Mouse (Mus musculus): ENCODE results near the gene Arrdc5. TPM values are rescaled to one million over a fixed set of nuclear protein-coding genes. Genes with fewer than 3 reads are reported as not detected.

Gene Arrdc5
- polyA plus RNA-seq, 1 experiment from 2014 or later, result not detected

DNA sequence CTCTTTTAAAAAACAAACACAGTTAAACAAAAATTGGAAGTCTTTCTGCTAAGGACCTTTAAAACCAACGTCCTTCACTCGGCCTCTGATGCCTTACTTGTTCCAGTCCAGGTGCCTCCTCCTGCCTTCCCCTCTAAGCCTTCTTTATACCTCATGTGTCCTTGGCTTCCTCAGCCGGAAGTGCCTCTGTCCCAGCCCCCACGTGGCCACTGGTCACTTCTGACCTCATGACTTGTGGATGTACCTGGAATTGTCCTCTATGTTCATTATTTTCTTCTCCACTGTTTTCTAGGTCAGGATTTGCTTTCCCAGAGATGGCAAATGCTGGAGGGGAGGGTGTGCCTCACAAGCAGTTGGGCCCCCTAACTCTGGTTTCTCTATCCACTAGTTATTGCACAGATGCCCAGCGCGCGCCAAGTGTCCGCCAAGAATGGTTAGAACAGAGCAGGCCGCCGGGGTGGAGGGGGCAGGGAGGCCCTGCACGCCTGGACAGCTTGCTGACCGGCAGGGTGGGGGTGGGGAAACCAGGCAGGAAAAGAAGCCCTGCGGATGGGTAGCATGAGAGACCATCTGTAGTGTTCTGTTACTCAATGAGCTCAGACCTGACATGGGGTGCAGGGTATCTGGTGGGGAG lies 2.4 kb upstream of the Arrdc5 start:
- no peaks in the 10 kb centered on the region for H3K9me3 ChIP-seq
- peak overlapping the region; percentile 87 for H3K4me2 ChIP-seq
- no peak overlapping the region for H3K27ac ChIP-seq
- H3K9ac ChIP-seq, result no peak overlapping the region
- ATAC-seq (ENCODE audit: low FRiP score), result no peak
- H3K4me3 ChIP-seq, result no peak overlapping the region
- 25% methylated on average over 13 of the region's 13 CpGs for whole genome bisulfite sequencing
- peaks cover 7% of the 10 kb centered on the region; the same call in 1 of the 2 replicates for H3K27me3 ChIP-seq
- H3K36me3 ChIP-seq, result no peaks in the 10 kb centered on the region
- H3K4me1 ChIP-seq (replicated peaks), result peaks cover 36% of the 10 kb centered on the region

DNA sequence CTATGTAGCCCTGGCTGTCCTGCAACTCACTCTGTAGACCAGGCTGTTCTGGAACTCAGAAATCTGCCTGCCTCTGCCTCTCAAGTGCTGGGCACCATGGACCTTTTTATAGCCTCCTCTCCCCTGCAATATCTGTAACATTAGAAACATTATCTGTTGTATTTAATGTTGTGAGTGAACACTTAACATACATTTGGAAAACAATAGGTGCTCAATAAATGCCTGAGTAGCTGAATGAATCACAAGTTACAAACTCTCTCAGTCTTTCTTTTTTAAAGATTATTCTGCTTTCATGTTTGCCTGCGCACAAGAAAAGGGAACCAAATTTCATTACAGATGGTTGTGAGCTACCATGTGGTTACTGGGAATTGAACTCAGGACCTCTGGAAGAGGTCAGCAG lies 1.8 kb downstream of the Arrdc5 start:
- Histone ChIP-seq H3K27ac (no peak overlapping the region), H3K27me3 (peaks cover 4% of the 10 kb centered on the region; the same call in 1 of the 2 replicates), H3K36me3 (no peaks in the 10 kb centered on the region), H3K9me3 (no peaks in the 10 kb centered on the region), H3K9ac (no peak overlapping the region), H3K4me2 (no peak overlapping the region), H3K4me3 (no peak overlapping the region), H3K4me1 (replicated peaks) (peaks cover 7% of the 10 kb centered on the region)
- no peak for ATAC-seq (ENCODE audit: low FRiP score)
- WGBS, result 100% methylated on average over 1 of the region's 1 CpGs

DNA sequence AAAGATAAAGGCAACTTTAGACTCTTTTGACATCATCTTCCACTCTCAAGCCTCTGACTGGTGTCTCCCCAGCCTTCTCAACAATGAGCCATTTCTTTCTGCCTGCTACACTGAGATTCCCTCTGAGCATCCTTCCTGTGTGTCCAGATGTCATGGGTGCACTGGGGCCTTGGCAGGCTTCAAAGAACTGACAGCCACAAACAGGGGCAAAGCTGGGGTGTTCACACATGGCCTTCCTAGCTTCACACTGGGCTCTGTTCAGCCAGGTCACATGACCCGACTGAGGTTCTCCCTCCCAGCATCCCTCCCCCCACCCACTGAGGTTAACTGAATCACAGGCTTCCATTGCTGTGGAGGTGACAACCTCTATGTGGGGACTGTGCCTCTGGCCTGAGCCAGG lies 3.9 kb downstream of the Arrdc5 start:
- 72% methylated on average over 1 of the region's 1 CpGs for WGBS
- no peak overlapping the region for H3K4me2 ChIP-seq
- H3K9me3 ChIP-seq, result no peaks in the 10 kb centered on the region
- H3K4me3 ChIP-seq, result no peak overlapping the region
- H3K9ac ChIP-seq, result no peak overlapping the region
- peaks cover 4% of the 10 kb centered on the region for H3K4me1 ChIP-seq (replicated peaks)
- no peak for ATAC-seq (ENCODE audit: low FRiP score)
- no peak overlapping the region for H3K27ac ChIP-seq
- H3K27me3 ChIP-seq, result no peaks in the 10 kb centered on the region
- H3K36me3 ChIP-seq, result no peaks in the 10 kb centered on the region

DNA sequence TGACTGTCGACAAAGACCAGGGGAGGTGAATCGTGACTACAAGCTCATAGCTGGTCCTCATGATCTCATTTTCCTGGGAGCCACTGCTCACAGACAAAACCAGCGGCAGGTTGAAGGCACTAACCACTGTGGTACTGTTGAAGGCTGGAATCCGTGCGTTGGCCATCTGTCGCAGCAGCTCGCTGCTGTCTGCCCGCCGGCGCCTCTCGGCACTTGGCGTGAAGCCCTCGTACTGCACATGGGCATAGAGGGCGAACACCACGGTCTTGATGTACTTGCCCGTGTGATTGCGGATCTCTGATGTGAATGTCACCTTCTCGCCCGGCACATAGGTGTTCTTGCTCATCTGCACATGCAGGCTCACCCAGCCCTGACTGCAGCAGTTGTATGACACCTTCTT lies 5.8 kb downstream of the Arrdc5 start:
- no peak overlapping the region for H3K4me2 ChIP-seq
- H3K4me1 ChIP-seq (replicated peaks), result peaks cover 22% of the 10 kb centered on the region
- no peak overlapping the region for H3K27ac ChIP-seq
- no peaks in the 10 kb centered on the region for H3K27me3 ChIP-seq
- H3K36me3 ChIP-seq, result no peaks in the 10 kb centered on the region
- no peaks in the 10 kb centered on the region for H3K9me3 ChIP-seq
- 89% methylated on average over 19 of the region's 19 CpGs for WGBS
- no peak overlapping the region for H3K9ac ChIP-seq
- ATAC-seq (ENCODE audit: low FRiP score), result no peak
- no peak overlapping the region for H3K4me3 ChIP-seq

DNA sequence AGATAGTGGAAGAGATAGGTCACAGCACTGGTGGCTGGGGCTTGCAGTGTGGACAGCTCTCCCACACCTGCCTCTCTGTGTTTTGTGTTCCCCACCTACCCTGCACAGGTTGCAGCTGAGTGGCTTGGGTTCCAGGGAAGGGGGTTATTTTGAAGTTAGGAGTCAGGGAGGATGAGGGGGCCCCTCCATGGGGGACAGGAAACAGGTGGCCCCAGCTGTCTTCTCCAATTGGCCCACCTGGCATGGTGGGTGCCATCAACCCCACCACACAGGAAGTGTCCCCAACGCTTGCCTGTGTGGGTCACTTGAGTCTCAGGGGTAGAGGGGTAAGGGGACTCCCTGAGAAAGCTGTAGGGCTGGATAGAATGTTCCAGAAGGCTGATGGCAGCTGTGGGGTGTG lies 6.8 kb downstream of the Arrdc5 start:
- Histone ChIP-seq H3K27me3 (no peaks in the 10 kb centered on the region), H3K4me2 (no peak overlapping the region), H3K4me1 (replicated peaks) (peaks cover 27% of the 10 kb centered on the region), H3K9ac (no peak overlapping the region), H3K36me3 (no peaks in the 10 kb centered on the region), H3K4me3 (no peak overlapping the region), H3K27ac (no peak overlapping the region), H3K9me3 (no peaks in the 10 kb centered on the region)
- 86% methylated on average over 1 of the region's 1 CpGs for WGBS
- no peak for ATAC-seq (ENCODE audit: low FRiP score)

DNA sequence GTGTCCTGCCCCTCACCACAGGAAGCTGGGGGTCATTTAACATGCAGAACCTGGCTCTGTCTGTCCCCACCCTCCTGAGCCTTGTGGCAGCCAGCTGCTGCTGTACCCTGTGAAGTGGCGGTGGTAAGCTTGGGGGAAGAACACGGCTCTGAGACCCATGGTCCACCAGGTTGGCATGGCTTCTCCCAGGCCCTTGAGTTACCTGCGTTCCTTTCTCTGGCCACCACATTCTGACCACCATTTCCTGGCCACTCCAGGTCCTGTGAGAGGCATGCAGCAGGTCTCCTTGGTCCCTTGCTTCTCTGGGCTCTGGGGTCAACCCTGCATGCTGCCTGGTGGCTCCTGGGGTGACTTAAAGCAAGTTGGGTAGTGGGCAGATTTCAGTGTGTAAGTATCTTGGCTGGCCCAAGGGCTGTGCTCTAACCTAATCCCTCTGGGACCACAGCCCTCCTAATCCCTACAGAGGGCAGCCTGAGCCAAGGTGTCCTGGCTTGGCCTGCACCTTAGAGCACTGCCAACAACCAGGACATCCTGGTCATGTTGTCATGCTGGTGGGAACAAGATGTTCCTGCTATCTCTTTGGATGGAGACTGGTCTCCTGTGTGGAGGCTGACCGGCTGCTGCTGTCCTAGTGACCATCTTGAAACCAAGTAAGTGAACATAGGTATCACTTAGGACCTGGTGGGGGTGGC lies 7.4 kb downstream of the Arrdc5 start, which contains the start of gene Plin3:
Plin3 (minus strand) TSS at position 343 of the 692 bp plus-strand sequence.
- no peaks in the 10 kb centered on the region for H3K27me3 ChIP-seq
- H3K9ac ChIP-seq, result no peak within 1 kb of the TSS
- no peaks in the 10 kb centered on the region for H3K9me3 ChIP-seq
- no peak for ATAC-seq (ENCODE audit: low FRiP score)
- 81% methylated on average over 4 of the region's 4 CpGs for WGBS
- H3K36me3 ChIP-seq, result no peaks in the 10 kb centered on the region
- H3K4me1 ChIP-seq (replicated peaks), result peaks cover 32% of the 10 kb centered on the region
- no peak within 1 kb of the TSS for H3K27ac ChIP-seq
- H3K4me3 ChIP-seq, result no peak within 1 kb of the TSS
- H3K4me2 ChIP-seq, result no peak within 1 kb of the TSS

DNA sequence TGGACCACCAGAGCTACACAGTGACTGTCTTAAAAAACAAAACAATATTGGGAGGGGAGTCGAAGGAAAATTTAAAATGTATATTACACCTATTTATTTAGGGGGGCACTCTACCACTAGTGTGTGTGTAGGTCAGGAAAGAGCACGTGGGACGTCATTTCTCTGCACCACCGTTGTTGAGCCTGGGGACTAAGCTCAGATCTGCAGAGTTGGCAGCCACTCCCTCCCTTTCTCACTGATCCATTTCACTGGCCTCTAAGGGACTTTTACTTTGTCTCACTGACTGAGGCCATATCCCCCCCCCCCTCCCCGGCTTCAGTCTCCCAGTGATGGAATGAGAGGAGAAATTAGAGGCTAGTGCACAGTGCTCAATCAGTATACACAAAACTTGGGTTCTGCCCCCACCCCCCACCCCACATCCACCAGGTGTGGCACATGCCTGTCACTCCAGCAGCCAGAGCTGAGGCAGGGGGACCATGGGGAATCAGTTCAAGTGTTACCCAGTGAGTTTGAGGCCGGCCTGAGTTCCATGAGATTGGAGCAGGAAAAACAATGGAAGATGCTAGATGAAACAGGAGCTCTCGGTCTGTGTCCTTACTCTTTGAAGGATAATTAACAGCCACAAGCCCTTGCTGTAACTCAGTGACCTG lies 8.1 kb downstream of the Arrdc5 start:
- WGBS, result 66% methylated on average over 7 of the region's 7 CpGs
- no peaks in the 10 kb centered on the region for H3K36me3 ChIP-seq
- H3K4me2 ChIP-seq, result no peak overlapping the region
- ATAC-seq (ENCODE audit: low FRiP score), result no peak
- peaks cover 34% of the 10 kb centered on the region for H3K4me1 ChIP-seq (replicated peaks)
- H3K9me3 ChIP-seq, result no peaks in the 10 kb centered on the region
- H3K9ac ChIP-seq, result no peak overlapping the region
- H3K27me3 ChIP-seq, result no peaks in the 10 kb centered on the region
- H3K27ac ChIP-seq, result no peak overlapping the region
- no peak overlapping the region for H3K4me3 ChIP-seq

DNA sequence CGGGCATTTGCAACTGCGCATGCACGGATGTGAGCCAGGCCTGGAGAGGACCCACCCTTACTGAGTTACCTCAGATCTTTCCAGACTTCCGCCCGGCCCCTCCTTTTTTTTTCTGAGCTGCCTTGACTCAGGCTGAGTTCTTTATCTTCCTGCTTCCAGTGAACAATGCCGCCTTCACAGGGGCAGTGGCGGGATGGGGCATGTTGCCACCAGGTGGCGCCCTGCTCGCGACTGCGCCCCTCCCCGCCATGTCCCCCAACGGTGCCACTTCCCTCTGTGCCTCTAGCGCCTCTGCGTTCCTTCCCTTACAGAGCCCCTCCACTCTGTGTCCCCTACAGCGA lies 8.9 kb downstream of the Arrdc5 start:
- peak overlapping the region; percentile 35; the same call in 1 of the 2 replicates for H3K9ac ChIP-seq
- peak; percentile 72 for ATAC-seq (ENCODE audit: low FRiP score)
- H3K4me1 ChIP-seq (replicated peaks), result peaks cover 34% of the 10 kb centered on the region
- H3K27ac ChIP-seq, result peak overlapping the region; percentile 71
- H3K36me3 ChIP-seq, result no peaks in the 10 kb centered on the region
- no peaks in the 10 kb centered on the region for H3K27me3 ChIP-seq
- H3K4me3 ChIP-seq, result peak overlapping the region; percentile 23
- H3K9me3 ChIP-seq, result no peaks in the 10 kb centered on the region
- peak overlapping the region; percentile 46 for H3K4me2 ChIP-seq
- 1% methylated on average over 16 of the region's 16 CpGs for WGBS

DNA sequence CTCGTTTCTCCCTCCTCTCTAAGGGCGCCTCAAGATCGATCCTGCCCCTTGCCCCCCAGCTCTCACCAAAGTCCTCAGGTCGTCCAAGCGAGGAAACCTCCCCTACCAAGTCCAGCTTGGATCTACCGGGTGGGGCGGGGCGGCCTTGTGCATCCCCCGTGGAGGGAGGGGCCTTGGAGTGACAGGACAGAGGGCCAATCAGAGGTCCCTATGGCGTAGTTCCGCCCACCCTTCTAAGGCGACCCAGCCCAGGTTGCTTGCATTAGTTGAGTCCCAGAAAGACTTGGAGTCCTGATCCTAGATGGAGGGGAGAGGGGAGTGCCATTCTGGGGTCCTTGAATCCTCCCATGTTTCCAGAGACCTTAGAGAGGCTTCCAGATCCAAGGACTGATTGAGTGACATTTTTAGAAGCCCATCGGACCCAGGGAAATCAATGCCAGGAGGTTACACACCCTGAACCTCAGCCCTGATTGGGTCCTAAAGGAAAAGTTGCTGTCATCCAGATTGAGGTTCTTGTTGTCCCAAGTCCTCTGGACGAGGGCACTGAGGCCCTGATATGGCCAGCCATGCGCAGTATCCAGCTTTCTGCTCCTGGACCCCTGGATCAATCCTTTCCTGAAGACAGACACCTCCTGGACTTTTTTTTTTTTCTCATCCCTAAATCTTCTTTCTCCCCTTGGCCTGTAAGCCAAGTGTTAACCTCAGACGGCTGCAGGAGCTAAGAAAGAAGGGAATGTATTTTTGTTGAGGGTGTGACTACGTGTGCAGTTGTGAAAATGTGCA lies 9.5 kb downstream of the Arrdc5 start:
- peak overlapping the region; percentile 46 for H3K4me2 ChIP-seq
- peak overlapping the region; percentile 23 for H3K4me3 ChIP-seq
- ATAC-seq (ENCODE audit: low FRiP score), result peak; percentile 52
- peaks cover 3% of the 10 kb centered on the region; the same call in 1 of the 2 replicates for H3K36me3 ChIP-seq
- no peaks in the 10 kb centered on the region for H3K9me3 ChIP-seq
- 4% methylated on average over 17 of the region's 17 CpGs for WGBS
- no peaks in the 10 kb centered on the region for H3K27me3 ChIP-seq
- peak overlapping the region; percentile 71; the same call in 1 of the 2 replicates for H3K27ac ChIP-seq
- H3K4me1 ChIP-seq (replicated peaks), result peaks cover 34% of the 10 kb centered on the region
- peak overlapping the region; percentile 35; the same call in 1 of the 2 replicates for H3K9ac ChIP-seq

DNA sequence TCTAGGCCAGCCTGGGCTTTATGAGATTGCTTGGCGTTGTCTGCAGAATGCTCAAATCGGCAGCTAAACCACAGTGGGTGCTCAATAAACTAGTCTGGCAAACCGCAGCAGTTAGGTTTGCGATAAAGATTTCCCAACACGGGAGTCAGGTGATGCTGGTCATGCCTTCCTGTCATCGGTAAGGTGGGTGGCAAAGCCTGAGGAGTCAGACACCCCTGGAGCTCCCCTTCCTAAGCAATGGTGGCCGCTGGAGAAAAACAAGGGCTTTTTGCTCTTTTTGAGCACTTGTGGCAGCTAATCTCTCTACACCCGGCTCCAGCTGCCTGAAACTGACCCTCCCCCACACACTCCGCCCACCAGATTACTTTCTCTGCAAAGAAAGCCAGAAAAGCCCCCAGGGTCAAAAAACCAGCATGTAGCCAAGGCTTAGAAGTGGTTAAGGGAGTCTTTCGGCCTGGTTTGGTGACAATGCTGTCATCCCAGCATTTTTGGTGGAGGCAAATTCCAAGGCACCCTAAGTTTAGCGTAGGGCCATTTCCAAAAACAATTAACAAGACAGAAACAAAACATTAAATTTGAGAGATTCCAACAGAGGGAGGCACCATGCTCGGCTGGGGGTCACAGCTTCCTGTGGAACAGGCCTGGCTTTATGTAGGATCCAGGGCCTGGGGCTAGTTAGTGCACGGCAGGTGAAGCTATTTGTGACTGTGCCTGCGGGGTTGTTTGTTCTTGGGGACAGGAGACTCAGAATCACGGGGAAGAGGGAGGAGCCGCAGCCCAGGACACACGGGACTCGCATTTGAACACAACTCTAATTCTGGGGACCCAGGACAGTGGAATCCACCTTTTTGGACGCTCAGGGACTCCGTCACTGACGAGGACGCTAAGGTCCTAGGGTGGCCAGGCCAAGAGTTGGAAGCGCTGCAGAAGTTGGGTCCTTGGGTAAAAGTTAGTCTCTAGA lies 10.4 kb downstream of the Arrdc5 start:
- ATAC-seq (ENCODE audit: low FRiP score), result no peak
- H3K27me3 ChIP-seq, result no peaks in the 10 kb centered on the region

DNA sequence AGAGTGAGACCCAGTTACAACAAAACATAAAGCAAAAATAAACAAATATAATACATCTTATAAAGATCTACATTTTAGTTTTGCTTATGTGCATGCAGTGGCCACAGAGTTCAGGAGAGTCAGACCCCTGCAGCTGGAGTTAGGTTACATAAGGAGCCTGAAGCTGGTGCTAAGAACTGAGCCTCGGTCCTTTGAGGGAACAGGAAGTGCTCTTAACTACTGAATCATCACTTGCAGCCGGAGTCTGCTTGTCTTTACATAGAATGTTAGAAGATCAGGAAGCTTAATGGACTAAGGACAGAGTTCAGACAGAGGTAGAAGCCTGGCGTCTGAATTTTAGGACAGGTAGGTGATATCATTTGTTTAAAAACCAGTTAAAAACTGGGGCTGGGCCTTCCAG lies 11.2 kb downstream of the Arrdc5 start:
- H3K4me3 ChIP-seq, result 0 out of 2 replicates have a peak overlapping the region, but pooled peaks have one; percentile 23
- H3K4me1 ChIP-seq (replicated peaks), result peaks cover 34% of the 10 kb centered on the region
- ATAC-seq (ENCODE audit: low FRiP score), result no peak
- H3K4me2 ChIP-seq, result peak overlapping the region; percentile 46
- peaks cover 3% of the 10 kb centered on the region; the same call in 1 of the 2 replicates for H3K36me3 ChIP-seq
- H3K9me3 ChIP-seq, result no peaks in the 10 kb centered on the region
- peak overlapping the region; percentile 71 for H3K27ac ChIP-seq
- 59% methylated on average over 3 of the region's 3 CpGs for WGBS
- no peaks in the 10 kb centered on the region for H3K27me3 ChIP-seq
- peak overlapping the region; percentile 35; the same call in 1 of the 2 replicates for H3K9ac ChIP-seq

More for the DNA sequence above, 10.4 kb downstream of the Arrdc5 start:
- peak overlapping the region; percentile 46 for H3K4me2 ChIP-seq
- no peaks in the 10 kb centered on the region for H3K9me3 ChIP-seq
- peaks cover 34% of the 10 kb centered on the region for H3K4me1 ChIP-seq (replicated peaks)
- peak overlapping the region; percentile 35 for H3K9ac ChIP-seq
- WGBS, result 5% methylated on average over 23 of the region's 23 CpGs
- peaks cover 3% of the 10 kb centered on the region; the same call in 1 of the 2 replicates for H3K36me3 ChIP-seq
- H3K27ac ChIP-seq, result peak overlapping the region; percentile 71
- H3K4me3 ChIP-seq, result peak overlapping the region; percentile 23

Measured in hindbrain, embryonic 13.5 days (tissue).